Mouse (Mus musculus) liver, embryonic 16.5 days (tissue): ENCODE data around the gene Lrrc47. TPM values are rescaled to one million over a fixed set of nuclear protein-coding genes. Genes with fewer than 3 reads are reported as not detected.
A peak's percentile ranks its signal among the peaks of the same experiment; 100 is the strongest.

ENCODE experiments used
- ATAC-seq: fragments of 200-750 bp; cut with Nextera tagmentation; 2 replicates; pipeline ENCODE4 v1.8.0; 2017; ENCODE audit warnings: low read depth, mild to moderate bottlenecking, moderate number of reproducible peaks, moderate library complexity
- H3K27ac ChIP-seq: fragments of 300-500 bp; sonication (generic); 2 replicates; pipeline ENCODE4 v1.5.1; 2014; ENCODE audit warnings: mild to moderate bottlenecking, low read length
- H3K27me3 ChIP-seq: fragments of 300-500 bp; sonication (generic); 2 replicates; pipeline ENCODE4 v1.6.1; 2014; ENCODE audit warnings: low read depth, low read length, mixed read lengths; ENCODE audit not compliant: control insufficient read depth, insufficient read depth
- H3K36me3 ChIP-seq: fragments of 300-500 bp; sonication (generic); 2 replicates; pipeline ENCODE4 v1.6.1; 2014; ENCODE audit warnings: mild to moderate bottlenecking; ENCODE audit not compliant: control insufficient read depth, insufficient read depth
- H3K4me1 ChIP-seq: fragments of 300-500 bp; sonication (generic); 2 replicates; pipeline ENCODE4 v1.6.1; 2014; ENCODE audit warnings: low read depth, low read length, mixed read lengths; ENCODE audit not compliant: control insufficient read depth
- H3K4me2 ChIP-seq: fragments of 300-500 bp; sonication (generic); 2 replicates; pipeline ENCODE4 v1.6.1; 2014; ENCODE audit warnings: low read depth, low read length, mixed read lengths
- H3K4me3 ChIP-seq: fragments of 300-500 bp; sonication (generic); 2 replicates; pipeline ENCODE4 v1.5.1; 2014; ENCODE audit warnings: low read depth, mild to moderate bottlenecking, low read length
- H3K9ac ChIP-seq: fragments of 300-500 bp; sonication (generic); 2 replicates; pipeline ENCODE4 v1.6.1; 2014; ENCODE audit warnings: low read depth, low read length
- H3K9me3 ChIP-seq: fragments of 300-500 bp; sonication (generic); replicated peaks from 2 replicates; pipeline ENCODE4 v1.6.1; 2016; ENCODE audit warnings: low read length; ENCODE audit not compliant: control insufficient read depth
- WGBS: fragments of 180-500 bp; shearing (Covaris S2); extraction: QIAGEN DNeasy Blood & Tissue Kit; methylation state at CpG from one replicate; pipeline ENCODE4 v1.1.7; 2014; ENCODE audit not compliant: insufficient replicate concordance; 5-methylcytosine and 5-hydroxymethylcytosine counted together
- polyA plus RNA-seq: library from polyadenylated mRNA; unstranded; fragments of >200 nt; fragmentation: Nextera tagmentation; extraction: Ambion mirVana; gene quantifications from 2 replicates; pipeline ENCODE4 v1.2.1, GENCODE M21; 2015

Lrrc47 gene
- polyA plus RNA-seq, 1 experiment from 2014 or later, result 12.2 TPM

- Histone ChIP-seq H3K27ac (no peak overlapping the region), H3K4me2 (no peak overlapping the region), H3K9ac (no peak overlapping the region), H3K4me1 (peaks cover 26% of the 10 kb centered on the region), H3K9me3 (no peaks in the 10 kb centered on the region), H3K27me3 (no peaks in the 10 kb centered on the region), H3K4me3 (no peak overlapping the region), H3K36me3 (peaks cover 61% of the 10 kb centered on the region)
- no peak for ATAC-seq
- 57% methylated on average over 7 of the region's 7 CpGs for WGBS
These were observed 8.0 kb downstream of the Lrrc47 start for GRCm38 (mm10) chr4:154019571-154019970.

- 79% methylated on average over 9 of the region's 9 CpGs for WGBS
- no peak overlapping the region for H3K9ac ChIP-seq
- H3K4me2 ChIP-seq, result no peak overlapping the region
- H3K4me3 ChIP-seq, result no peak overlapping the region
- no peaks in the 10 kb centered on the region for H3K27me3 ChIP-seq
- H3K9me3 ChIP-seq, result no peaks in the 10 kb centered on the region
- H3K4me1 ChIP-seq, result peaks cover 37% of the 10 kb centered on the region
- ATAC-seq, result no peak
- peaks cover 48% of the 10 kb centered on the region for H3K36me3 ChIP-seq
- H3K27ac ChIP-seq, result peak overlapping the region; percentile 93
These were observed 9.9 kb downstream of the Lrrc47 start for GRCm38 (mm10) chr4:154021432-154021831.

- Histone ChIP-seq H3K4me2 (peak overlapping the region; percentile 94), H3K27ac (peak overlapping the region; percentile 93), H3K9ac (peak overlapping the region; percentile 95), H3K9me3 (no peaks in the 10 kb centered on the region), H3K4me1 (peaks cover 47% of the 10 kb centered on the region), H3K4me3 (peak overlapping the region; percentile 93), H3K36me3 (peaks cover 39% of the 10 kb centered on the region), H3K27me3 (no peaks in the 10 kb centered on the region)
- ATAC-seq, result no peak
- WGBS, result 72% methylated on average over 4 of the region's 4 CpGs
These were observed 10.9 kb downstream of the Lrrc47 start for GRCm38 (mm10) chr4:154022407-154022806.

- H3K9me3 ChIP-seq, result no peaks in the 10 kb centered on the region
- H3K4me1 ChIP-seq, result peaks cover 51% of the 10 kb centered on the region
- WGBS, result 47% methylated on average over 4 of the region's 4 CpGs
- H3K4me2 ChIP-seq, result peak overlapping the region; percentile 94
- H3K9ac ChIP-seq, result peak overlapping the region; percentile 95
- H3K36me3 ChIP-seq, result peaks cover 37% of the 10 kb centered on the region
- no peaks in the 10 kb centered on the region for H3K27me3 ChIP-seq
- ATAC-seq, result no peak
- peak overlapping the region; percentile 93 for H3K27ac ChIP-seq
- peak overlapping the region; percentile 93 for H3K4me3 ChIP-seq
These were observed 11.3 kb downstream of the Lrrc47 start for GRCm38 (mm10) chr4:154022844-154023243.

GRCm38 (mm10) chr4:154023754-154024601 is 12.4 kb downstream of the Lrrc47 start:
- Histone ChIP-seq H3K4me1 (peaks cover 53% of the 10 kb centered on the region), H3K9ac (peak overlapping the region; percentile 95), H3K9me3 (no peaks in the 10 kb centered on the region), H3K27ac (peak overlapping the region; percentile 93), H3K36me3 (peaks cover 32% of the 10 kb centered on the region), H3K27me3 (no peaks in the 10 kb centered on the region), H3K4me3 (peak overlapping the region; percentile 93), H3K4me2 (peak overlapping the region; percentile 94)
- peak; percentile 84 for ATAC-seq
- WGBS, result 4% methylated on average over 8 of the region's 8 CpGs

GRCm38 (mm10) chr4:154024729-154025521 is 13.4 kb downstream of the Lrrc47 start:
- ATAC-seq, result no peak
- WGBS, result 9% methylated on average over 17 of the region's 17 CpGs
- Histone ChIP-seq H3K4me3 (peak overlapping the region; percentile 93), H3K9ac (peak overlapping the region; percentile 95), H3K27ac (peak overlapping the region; percentile 93), H3K4me2 (peak overlapping the region; percentile 94), H3K9me3 (no peaks in the 10 kb centered on the region), H3K4me1 (peaks cover 53% of the 10 kb centered on the region), H3K27me3 (no peaks in the 10 kb centered on the region), H3K36me3 (peaks cover 30% of the 10 kb centered on the region)

- Histone ChIP-seq H3K9ac (peak within 1 kb of the TSS; percentile 95), H3K36me3 (peaks cover 26% of the 10 kb centered on the region)
These were observed 14.3 kb downstream of the Lrrc47 start, which contains the start of gene Smim1 for GRCm38 (mm10) chr4:154025641-154026440. Smim1 (minus strand) TSS chr4:154026230.

GRCm38 (mm10) chr4:154026441-154026761 is 14.9 kb downstream of the Lrrc47 start:
- peaks cover 23% of the 10 kb centered on the region for H3K36me3 ChIP-seq
- H3K27me3 ChIP-seq, result no peaks in the 10 kb centered on the region
- peak overlapping the region; percentile 93 for H3K4me3 ChIP-seq
- H3K4me1 ChIP-seq, result peaks cover 53% of the 10 kb centered on the region
- H3K9ac ChIP-seq, result peak overlapping the region; percentile 95
- no peak for ATAC-seq
- H3K4me2 ChIP-seq, result peak overlapping the region; percentile 94
- H3K9me3 ChIP-seq, result no peaks in the 10 kb centered on the region
- WGBS, result 9% methylated on average over 2 of the region's 2 CpGs
- peak overlapping the region; percentile 93 for H3K27ac ChIP-seq

More at GRCm38 (mm10) chr4:154025641-154026440, 14.3 kb downstream of the Lrrc47 start, which contains the start of gene Smim1:
- H3K9me3 ChIP-seq, result no peaks in the 10 kb centered on the region
- peaks cover 53% of the 10 kb centered on the region for H3K4me1 ChIP-seq
- peak within 1 kb of the TSS; percentile 94 for H3K4me2 ChIP-seq
- H3K27me3 ChIP-seq, result no peaks in the 10 kb centered on the region
- WGBS, result 2% methylated on average over 28 of the region's 33 CpGs
- ATAC-seq, result peak; percentile 57
- peak within 1 kb of the TSS; percentile 93 for H3K27ac ChIP-seq
- H3K4me3 ChIP-seq, result peak within 1 kb of the TSS; percentile 93
